Mouse (Mus musculus): Measurements from ENCODE around the gene 5330417C22Rik. TPM values are rescaled to one million over a fixed set of nuclear protein-coding genes. Genes with fewer than 3 reads are reported as not detected.
"Not testable (repeated sequence)": the region's sequence is repeated elsewhere in the genome, so short reads cannot be mapped to it uniquely, and the experiment has no call there.

Gene 5330417C22Rik
- total and polyA plus RNA-seq, 3 experiments: 0.07 to 1.8 TPM; not detected in 1

DNA sequence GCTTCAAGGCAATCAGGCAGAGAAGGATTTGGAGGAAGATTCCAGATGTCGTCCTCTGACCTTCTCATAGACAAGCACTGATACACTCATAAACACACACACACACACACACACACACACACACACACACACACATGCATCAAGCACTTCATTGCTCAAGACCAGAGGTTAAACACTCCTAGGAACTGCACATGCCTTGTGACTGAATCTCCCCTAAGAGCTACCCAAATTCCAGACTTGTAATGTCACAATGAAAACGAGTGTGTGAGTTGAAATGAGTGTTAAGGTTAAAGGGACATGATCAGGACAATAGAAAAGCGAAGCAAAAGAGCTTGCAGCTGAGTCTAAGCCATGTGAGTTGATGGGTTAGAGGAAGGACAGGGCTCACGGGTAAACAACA is 18.1 kb downstream of the 5330417C22Rik start:
- no peaks in the 10 kb centered on the region for H3K4me1 ChIP-seq (ENCODE audit: control insufficient read depth, insufficient read depth, low read length)

DNA sequence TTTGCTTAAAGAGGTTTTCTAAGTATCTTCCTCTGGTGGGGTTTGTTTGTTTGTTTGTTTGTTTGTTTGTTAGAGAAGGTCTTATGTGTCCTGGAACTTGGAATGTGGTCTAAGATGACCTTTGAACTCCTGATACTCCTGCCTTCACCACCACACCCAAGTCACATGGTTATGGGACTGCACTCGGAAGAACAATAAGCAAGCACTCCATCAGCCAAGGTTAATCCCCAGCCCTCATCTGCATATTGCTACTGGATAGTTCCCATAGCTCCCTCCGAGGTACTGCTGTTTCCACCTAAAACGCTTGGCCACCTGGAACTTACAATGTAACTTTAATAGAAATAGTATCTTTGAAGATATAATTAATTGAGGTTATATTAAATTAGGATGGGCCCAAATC is 22.9 kb downstream of the 5330417C22Rik start:
- H3K27ac ChIP-seq: no peak overlapping the region
- 62% methylated on average over 3 of the region's 3 CpGs for WGBS
- no peaks in the 10 kb centered on the region for H3K36me3 ChIP-seq (ENCODE audit: control insufficient read depth, insufficient read depth, low read length)
- no peak overlapping the region for H3K4me3 ChIP-seq
- no peak for TF ChIP-seq EP300 (IDR thresholded peaks at IDR 0.05; ENCODE audit: insufficient read depth, low read depth, low read length)
- TF ChIP-seq POLR2A (IDR thresholded peaks at IDR 0.05; ENCODE audit: insufficient read depth, low read depth, low read length): no peak
- no peak for TF ChIP-seq CTCF (IDR thresholded peaks at IDR 0.05)
- H3K27me3 ChIP-seq (ENCODE audit: control insufficient read depth, insufficient read depth, low read length): no peaks in the 10 kb centered on the region
- no peak for DNase-seq
- intact Hi-C loops (cut with DNase I): no loop called here
- no peak overlapping the region for H3K9ac ChIP-seq (ENCODE audit: low read depth, low read length)
- H3K79me2 ChIP-seq (replicated peaks; ENCODE audit: control insufficient read depth, insufficient read depth, low read length): no peaks in the 10 kb centered on the region
- no peaks in the 10 kb centered on the region for H3K4me1 ChIP-seq (ENCODE audit: control insufficient read depth, insufficient read depth, low read length)

More for the DNA sequence above, 18.1 kb downstream of the 5330417C22Rik start:
- H3K79me2 ChIP-seq (replicated peaks; ENCODE audit: control insufficient read depth, insufficient read depth, low read length): no peaks in the 10 kb centered on the region
- intact Hi-C loops (cut with DNase I): no loop called here
- H3K4me3 ChIP-seq: no peak overlapping the region
- H3K27ac ChIP-seq: no peak overlapping the region
- H3K27me3 ChIP-seq (ENCODE audit: control insufficient read depth, insufficient read depth, low read length): no peaks in the 10 kb centered on the region
- H3K36me3 ChIP-seq (ENCODE audit: control insufficient read depth, insufficient read depth, low read length): no peaks in the 10 kb centered on the region
- TF ChIP-seq POLR2A (IDR thresholded peaks at IDR 0.05; ENCODE audit: insufficient read depth, low read depth, low read length) (no peak), EP300 (IDR thresholded peaks at IDR 0.05; ENCODE audit: insufficient read depth, low read depth, low read length) (no peak), CTCF (IDR thresholded peaks at IDR 0.05) (no peak)
- DNase-seq: no peak
- WGBS: 52% methylated on average over 4 of the region's 4 CpGs
- no peak overlapping the region for H3K9ac ChIP-seq (ENCODE audit: low read depth, low read length)

GRCm38 (mm10) chr3:108510716-108511483 is 25.4 kb downstream of the 5330417C22Rik start:
- no peaks in the 10 kb centered on the region for H3K4me1 ChIP-seq (ENCODE audit: control insufficient read depth, insufficient read depth, low read length)
- no peak overlapping the region for H3K9ac ChIP-seq (ENCODE audit: low read depth, low read length)
- no peaks in the 10 kb centered on the region for H3K79me2 ChIP-seq (replicated peaks; ENCODE audit: control insufficient read depth, insufficient read depth, low read length)
- 42% methylated on average over 9 of the region's 9 CpGs for WGBS
- no peak overlapping the region for H3K4me3 ChIP-seq
- no peak overlapping the region for H3K27ac ChIP-seq
- DNase-seq: no peak
- intact Hi-C loops (cut with DNase I): no loop called here
- no peak for TF ChIP-seq EP300 (IDR thresholded peaks at IDR 0.05; ENCODE audit: insufficient read depth, low read depth, low read length)
- no peak for TF ChIP-seq CTCF (IDR thresholded peaks at IDR 0.05)
- no peak for TF ChIP-seq POLR2A (IDR thresholded peaks at IDR 0.05; ENCODE audit: insufficient read depth, low read depth, low read length)
- no peaks in the 10 kb centered on the region for H3K27me3 ChIP-seq (ENCODE audit: control insufficient read depth, insufficient read depth, low read length)
- no peaks in the 10 kb centered on the region for H3K36me3 ChIP-seq (ENCODE audit: control insufficient read depth, insufficient read depth, low read length)

GRCm38 (mm10) chr3:108510156-108510555 is 26.2 kb downstream of the 5330417C22Rik start:
- H3K27me3 ChIP-seq (ENCODE audit: control insufficient read depth, insufficient read depth, low read length): no peaks in the 10 kb centered on the region
- no peak overlapping the region for H3K4me3 ChIP-seq
- H3K79me2 ChIP-seq (replicated peaks; ENCODE audit: control insufficient read depth, insufficient read depth, low read length): no peaks in the 10 kb centered on the region
- no peaks in the 10 kb centered on the region for H3K4me1 ChIP-seq (ENCODE audit: control insufficient read depth, insufficient read depth, low read length)
- WGBS: 86% methylated on average over 1 of the region's 2 CpGs
- H3K36me3 ChIP-seq (ENCODE audit: control insufficient read depth, insufficient read depth, low read length): no peaks in the 10 kb centered on the region
- TF ChIP-seq EP300 (IDR thresholded peaks at IDR 0.05; ENCODE audit: insufficient read depth, low read depth, low read length): no peak
- no peak for TF ChIP-seq CTCF (IDR thresholded peaks at IDR 0.05)
- TF ChIP-seq POLR2A (IDR thresholded peaks at IDR 0.05; ENCODE audit: insufficient read depth, low read depth, low read length): no peak
- intact Hi-C loops (cut with DNase I): no loop called here
- H3K9ac ChIP-seq (ENCODE audit: low read depth, low read length): no peak overlapping the region
- no peak overlapping the region for H3K27ac ChIP-seq
- no peak for DNase-seq

GRCm38 (mm10) chr3:108508745-108509474 is 27.4 kb downstream of the 5330417C22Rik start:
- intact Hi-C loops (cut with DNase I): no loop called here
- H3K27me3 ChIP-seq (ENCODE audit: control insufficient read depth, insufficient read depth, low read length): no peaks in the 10 kb centered on the region
- TF ChIP-seq EP300 (IDR thresholded peaks at IDR 0.05; ENCODE audit: insufficient read depth, low read depth, low read length) (no peak), POLR2A (IDR thresholded peaks at IDR 0.05; ENCODE audit: insufficient read depth, low read depth, low read length) (no peak), CTCF (IDR thresholded peaks at IDR 0.05) (no peak)
- WGBS: 52% methylated on average over 4 of the region's 4 CpGs
- no peak overlapping the region for H3K27ac ChIP-seq
- H3K4me3 ChIP-seq: no peak overlapping the region
- no peak for DNase-seq
- no peak overlapping the region for H3K9ac ChIP-seq (ENCODE audit: low read depth, low read length)
- no peaks in the 10 kb centered on the region for H3K36me3 ChIP-seq (ENCODE audit: control insufficient read depth, insufficient read depth, low read length)
- no peaks in the 10 kb centered on the region for H3K79me2 ChIP-seq (replicated peaks; ENCODE audit: control insufficient read depth, insufficient read depth, low read length)
- no peaks in the 10 kb centered on the region for H3K4me1 ChIP-seq (ENCODE audit: control insufficient read depth, insufficient read depth, low read length)

DNA sequence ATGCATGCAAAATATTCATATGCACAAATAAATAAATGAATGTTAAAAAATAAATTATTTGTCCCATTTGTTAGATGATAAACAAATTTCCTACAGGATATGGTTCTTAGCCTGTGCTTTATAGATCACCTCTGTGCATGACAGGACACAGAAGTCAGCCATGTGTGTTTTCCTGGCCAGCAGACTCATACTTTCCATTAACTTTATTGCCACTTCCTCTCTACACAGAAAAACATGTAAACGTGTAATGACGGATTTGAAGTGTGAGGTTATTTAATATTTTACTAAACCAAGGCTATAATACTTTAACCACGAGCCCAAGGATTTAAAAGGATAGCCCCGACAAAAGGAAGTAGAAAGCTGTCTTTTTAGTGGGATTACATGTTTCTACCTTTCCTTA is 32.4 kb downstream of the 5330417C22Rik start:
- Histone ChIP-seq H3K9ac (ENCODE audit: low read depth, low read length) (no peak overlapping the region), H3K4me1 (ENCODE audit: control insufficient read depth, insufficient read depth, low read length) (no peaks in the 10 kb centered on the region), H3K27ac (no peak overlapping the region), H3K79me2 (replicated peaks; ENCODE audit: control insufficient read depth, insufficient read depth, low read length) (no peaks in the 10 kb centered on the region), H3K36me3 (ENCODE audit: control insufficient read depth, insufficient read depth, low read length) (no peaks in the 10 kb centered on the region), H3K27me3 (ENCODE audit: control insufficient read depth, insufficient read depth, low read length) (no peaks in the 10 kb centered on the region), H3K4me3 (no peak overlapping the region)
- intact Hi-C loops (cut with DNase I): no loop called here
- TF ChIP-seq POLR2A (IDR thresholded peaks at IDR 0.05; ENCODE audit: insufficient read depth, low read depth, low read length): no peak
- TF ChIP-seq EP300 (IDR thresholded peaks at IDR 0.05; ENCODE audit: insufficient read depth, low read depth, low read length): no peak
- TF ChIP-seq CTCF (IDR thresholded peaks at IDR 0.05): no peak
- WGBS: 70% methylated on average over 4 of the region's 4 CpGs
- DNase-seq: no peak

DNA sequence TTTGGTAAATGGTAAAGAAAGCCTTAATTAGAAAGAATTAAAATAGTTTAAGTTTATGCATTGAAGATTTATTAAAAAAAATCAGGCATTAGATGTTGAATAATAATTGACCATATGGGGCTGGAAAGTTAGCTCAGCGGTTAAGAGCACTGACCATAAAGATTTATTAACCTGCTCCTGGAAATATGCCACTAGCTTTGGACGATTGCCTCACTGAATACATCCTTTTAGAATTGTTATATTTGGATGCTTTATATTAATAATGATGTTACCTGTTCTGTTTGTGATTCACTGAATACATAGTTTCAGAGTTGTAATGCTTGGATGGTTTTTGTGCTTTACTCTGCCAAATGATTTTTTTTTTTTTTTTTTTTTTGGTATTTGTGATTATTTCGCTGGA is 34.9 kb downstream of the 5330417C22Rik start:
- H3K4me3 ChIP-seq; DNase-seq; H3K4me1 ChIP-seq (ENCODE audit: control insufficient read depth, insufficient read depth, low read length); H3K79me2 ChIP-seq (replicated peaks; ENCODE audit: control insufficient read depth, insufficient read depth, low read length); H3K36me3 ChIP-seq (ENCODE audit: control insufficient read depth, insufficient read depth, low read length); intact Hi-C loops (cut with DNase I); H3K9ac ChIP-seq (ENCODE audit: low read depth, low read length); H3K27ac ChIP-seq; H3K27me3 ChIP-seq (ENCODE audit: control insufficient read depth, insufficient read depth, low read length): not testable (repeated sequence)
- WGBS: 82% methylated on average over 3 of the region's 3 CpGs
